Mouse (Mus musculus): ENCODE measurements around the gene Strip1. TPM values are rescaled to one million over a fixed set of nuclear protein-coding genes. Genes with fewer than 3 reads are reported as not detected.

The Strip1 gene
- total RNA-seq, 2 experiments from 2014 or later, result 19.3 to 20.5 TPM

Other genes with a start within 250 kb of the Strip1 start
- under 1 TPM; 0.11 to 0.33 TPM for gene Kcnc4, start 172.1 kb downstream of the Strip1 start, total RNA-seq (2021)
- gene Slc6a17, start 113.7 kb downstream of the Strip1 start, total RNA-seq (2021), result 1 to 10 TPM; 1.5 to 2.0 TPM
- not detected for gene Ubl4b, start 76.6 kb downstream of the Strip1 start, total RNA-seq (2021)
- gene Alx3, start 36.7 kb downstream of the Strip1 start, total RNA-seq (2021), result not detected
- gene Gm10961, start 372 bp downstream of the Strip1 start, total RNA-seq (2021), result not detected
- gene Ahcyl1, start 64.9 kb upstream of the Strip1 start, total RNA-seq (2021), result 10 to 100 TPM; 77.8 to 80.6 TPM
- gene Csf1, start 128.8 kb upstream of the Strip1 start, total RNA-seq (2021), result 10 to 100 TPM; 34.4 to 49.5 TPM
- not detected for gene Eps8l3, start 245.5 kb upstream of the Strip1 start, total RNA-seq (2021)

Data from heart, postnatal 36 days (tissue).